Mouse (Mus musculus) midbrain, embryonic 10.5 days (tissue): ENCODE measurements at regions not wholly inside any gene's neighbourhood (a gene's known extent, or its start where the extent isn't known, plus 50 kb on each side); places are given as distances from the start of the nearest gene placed in this dataset.

Source experiments
- DNase-seq: peaks from one replicate; pipeline ENCODE4 v3.0.0-alpha.2; 2017; ENCODE audit warnings: low spot score
- H3K27ac ChIP-seq: fragments of 300-500 bp; sonication (generic); replicated peaks from 2 replicates; pipeline ENCODE4 v1.5.1; 2016; ENCODE audit warnings: mild to moderate bottlenecking
- H3K27me3 ChIP-seq: fragments of 300-500 bp; sonication (generic); 2 replicates; pipeline ENCODE4 v1.6.1; 2016; ENCODE audit warnings: low read depth, mild to moderate bottlenecking; ENCODE audit not compliant: poor library complexity, severe bottlenecking
- H3K36me3 ChIP-seq: fragments of 300-500 bp; sonication (generic); 2 replicates; pipeline ENCODE4 v1.6.1; 2016; ENCODE audit warnings: mild to moderate bottlenecking, moderate library complexity
- H3K4me1 ChIP-seq: fragments of 300-500 bp; sonication (generic); 2 replicates; pipeline ENCODE4 v1.6.1; 2016
- H3K4me3 ChIP-seq: fragments of 300-500 bp; sonication (generic); 2 replicates; pipeline ENCODE4 v1.5.1; 2016; ENCODE audit warnings: mild to moderate bottlenecking, moderate library complexity
- H3K9me3 ChIP-seq: fragments of 300-500 bp; sonication (generic); replicated peaks from 2 replicates; pipeline ENCODE4 v1.6.1; 2016; ENCODE audit warnings: mild to moderate bottlenecking
- WGBS: fragments of 180-500 bp; shearing (Covaris S2); methylation state at CpG from one replicate; pipeline ENCODE4 v1.1.7; 2016; 5-methylcytosine and 5-hydroxymethylcytosine counted together

DNA sequence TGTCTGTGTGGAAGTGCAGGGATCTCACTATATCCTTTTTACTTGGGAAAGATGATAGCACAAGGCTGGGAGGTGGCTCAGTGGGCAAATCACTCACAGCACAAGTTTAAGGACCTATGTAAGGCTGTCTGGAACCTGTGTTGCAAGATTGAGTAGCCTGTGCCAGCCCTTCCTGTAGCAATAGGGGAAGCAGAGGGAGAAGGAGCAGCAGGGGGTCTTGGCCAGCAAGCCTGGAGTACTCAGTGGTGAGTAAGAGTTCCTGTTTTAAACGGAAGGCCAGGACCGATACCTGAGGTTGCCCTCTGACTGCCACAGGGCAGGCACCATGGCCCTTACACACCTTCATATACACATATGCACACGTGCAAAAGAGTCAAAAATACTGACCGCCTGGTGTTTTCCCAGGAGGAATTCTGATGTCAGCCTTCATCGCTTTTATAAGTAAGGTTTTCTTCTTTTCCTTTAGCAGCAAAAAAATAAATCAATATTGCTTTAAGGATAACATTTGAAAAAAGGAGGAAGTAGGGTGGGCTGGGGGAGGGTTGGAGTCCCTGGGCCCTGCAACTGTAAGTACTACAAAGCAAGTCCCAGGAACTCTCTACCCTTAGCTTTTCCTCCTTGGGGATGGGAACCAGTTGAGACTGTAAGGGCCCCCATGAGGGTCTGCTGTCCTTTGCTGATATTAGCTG is 136.2 kb upstream of the Hdac4 start:
- Histone ChIP-seq H3K9me3 (0 out of 2 replicates have a peak, but pooled peaks cover 3% of the 10 kb centered on the region), H3K36me3 (no peaks in the 10 kb centered on the region), H3K27ac (no peak overlapping the region), H3K27me3 (no peaks in the 10 kb centered on the region), H3K4me3 (no peak overlapping the region), H3K4me1 (no peaks in the 10 kb centered on the region)
- DNase-seq, result no peak
- WGBS, result 82% methylated on average over 5 of the region's 5 CpGs

DNA sequence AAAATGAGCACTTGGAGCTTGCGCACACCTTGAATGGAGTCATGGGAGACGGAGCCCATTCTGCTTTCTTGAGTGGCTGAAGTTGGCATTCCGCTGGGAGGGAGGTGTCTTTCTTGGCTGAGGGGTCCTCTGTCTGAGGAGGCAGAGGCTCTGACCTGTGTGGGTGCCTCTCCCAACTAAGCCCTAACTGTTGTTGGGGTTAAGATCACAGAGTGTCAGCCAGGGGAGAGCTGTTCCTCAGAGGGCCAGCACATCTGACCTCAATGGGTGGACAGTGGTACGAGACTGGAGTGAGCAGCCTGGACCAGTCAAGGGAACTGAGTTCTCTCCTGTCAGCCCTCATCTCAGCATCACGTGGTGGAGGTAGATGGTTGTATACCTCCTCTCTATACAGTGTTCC is 134.7 kb upstream of the Hdac4 start:
- H3K27ac ChIP-seq, result no peak overlapping the region
- 90% methylated on average over 5 of the region's 5 CpGs for WGBS
- H3K27me3 ChIP-seq, result no peaks in the 10 kb centered on the region
- DNase-seq, result no peak
- no peak overlapping the region for H3K4me3 ChIP-seq
- H3K4me1 ChIP-seq, result no peaks in the 10 kb centered on the region
- H3K9me3 ChIP-seq, result 0 out of 2 replicates have a peak, but pooled peaks cover 3% of the 10 kb centered on the region
- H3K36me3 ChIP-seq, result no peaks in the 10 kb centered on the region

- no peak for DNase-seq
- Histone ChIP-seq H3K27me3 (no peaks in the 10 kb centered on the region), H3K9me3 (0 out of 2 replicates have a peak, but pooled peaks cover 3% of the 10 kb centered on the region), H3K36me3 (no peaks in the 10 kb centered on the region), H3K27ac (no peak overlapping the region), H3K4me3 (no peak overlapping the region), H3K4me1 (peaks cover 1% of the 10 kb centered on the region)
- WGBS, result 92% methylated on average over 7 of the region's 7 CpGs
These were observed 134.0 kb upstream of the Hdac4 start for GRCm38 (mm10) chr1:92329491-92329890.

- WGBS, result 82% methylated on average over 6 of the region's 6 CpGs
- Histone ChIP-seq H3K27ac (no peak overlapping the region), H3K27me3 (no peaks in the 10 kb centered on the region), H3K4me1 (peaks cover 10% of the 10 kb centered on the region), H3K9me3 (no peaks in the 10 kb centered on the region), H3K36me3 (no peaks in the 10 kb centered on the region), H3K4me3 (no peak overlapping the region)
- DNase-seq, result no peak
These were observed 131.6 kb upstream of the Hdac4 start for GRCm38 (mm10) chr1:92327141-92327540.

- Histone ChIP-seq H3K9me3 (no peaks in the 10 kb centered on the region), H3K36me3 (no peaks in the 10 kb centered on the region), H3K4me3 (no peak overlapping the region), H3K4me1 (peaks cover 10% of the 10 kb centered on the region), H3K27me3 (no peaks in the 10 kb centered on the region), H3K27ac (no peak overlapping the region)
- DNase-seq, result no peak
- 89% methylated on average over 7 of the region's 7 CpGs for WGBS
These were observed 129.8 kb upstream of the Hdac4 start for GRCm38 (mm10) chr1:92325281-92325680.

DNA sequence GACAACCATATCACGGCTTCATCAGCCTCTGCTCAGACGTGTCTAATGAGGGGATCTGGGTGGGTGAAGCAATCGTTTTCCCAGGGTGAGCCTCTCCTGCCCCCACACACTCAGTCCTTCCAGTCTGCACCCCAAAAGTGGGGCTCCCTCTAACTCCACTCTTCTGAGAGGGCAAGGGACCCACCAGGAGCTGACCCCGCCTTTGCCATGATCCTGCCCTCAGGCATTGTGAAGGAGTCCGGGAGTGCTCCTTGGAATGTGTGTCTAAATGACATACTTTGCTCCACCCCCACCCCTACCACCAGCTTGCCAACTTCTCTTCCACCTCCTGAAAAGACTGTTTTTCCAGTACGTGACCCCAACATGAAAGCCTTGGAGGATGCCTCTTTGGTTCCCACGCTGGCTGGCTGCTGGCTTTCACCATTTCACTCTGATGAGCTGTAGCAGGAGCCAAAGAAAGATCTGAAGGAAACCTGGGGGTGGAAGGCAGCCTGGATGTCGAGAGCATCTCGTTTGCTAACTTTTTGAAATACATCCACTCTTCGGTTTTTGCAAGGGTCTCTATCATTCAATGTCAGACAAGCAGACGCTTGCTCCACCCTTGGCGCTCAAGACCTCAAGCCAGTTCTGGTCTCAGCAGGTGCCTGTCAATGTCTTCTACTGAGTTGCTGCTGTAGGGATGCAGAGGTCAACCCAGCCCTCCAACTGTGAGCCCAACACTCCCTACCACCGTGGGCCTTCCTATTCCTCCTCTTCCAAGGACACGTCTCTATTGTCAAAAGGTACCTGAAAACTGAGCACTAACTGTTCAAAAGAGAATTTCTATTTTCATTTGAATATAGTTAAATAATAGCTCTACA is 128.8 kb upstream of the Hdac4 start:
- DNase-seq, result no peak

GRCm38 (mm10) chr1:92317131-92317530 is 121.6 kb upstream of the Hdac4 start:
- H3K27me3 ChIP-seq, result no peaks in the 10 kb centered on the region
- H3K4me3 ChIP-seq, result no peak overlapping the region
- no peaks in the 10 kb centered on the region for H3K36me3 ChIP-seq
- no peak overlapping the region for H3K27ac ChIP-seq
- WGBS, result 94% methylated on average over 4 of the region's 4 CpGs
- no peak for DNase-seq
- peaks cover 9% of the 10 kb centered on the region for H3K4me1 ChIP-seq
- H3K9me3 ChIP-seq, result no peaks in the 10 kb centered on the region

More for the DNA sequence above, 128.8 kb upstream of the Hdac4 start:
- H3K4me1 ChIP-seq, result peaks cover 10% of the 10 kb centered on the region
- H3K4me3 ChIP-seq, result no peak overlapping the region
- no peaks in the 10 kb centered on the region for H3K27me3 ChIP-seq
- 71% methylated on average over 14 of the region's 14 CpGs for WGBS
- H3K27ac ChIP-seq, result peak overlapping the region; percentile 50; the same call in 1 of the 2 replicates
- H3K9me3 ChIP-seq, result no peaks in the 10 kb centered on the region
- H3K36me3 ChIP-seq, result no peaks in the 10 kb centered on the region

- WGBS, result 34% methylated on average over 10 of the region's 10 CpGs
- no peak for DNase-seq
These were observed 120.8 kb upstream of the Hdac4 start for GRCm38 (mm10) chr1:92316191-92316723.

GRCm38 (mm10) chr1:92313001-92313597 is 117.6 kb upstream of the Hdac4 start:
- no peak for DNase-seq
- Histone ChIP-seq H3K9me3 (no peaks in the 10 kb centered on the region), H3K27ac (no peak overlapping the region), H3K4me1 (peaks cover 9% of the 10 kb centered on the region), H3K27me3 (no peaks in the 10 kb centered on the region), H3K4me3 (no peak overlapping the region), H3K36me3 (no peaks in the 10 kb centered on the region)
- 85% methylated on average over 16 of the region's 16 CpGs for WGBS

More at GRCm38 (mm10) chr1:92316191-92316723, 120.8 kb upstream of the Hdac4 start:
- Histone ChIP-seq H3K27ac (peak overlapping the region; percentile 33; the same call in 1 of the 2 replicates), H3K9me3 (no peaks in the 10 kb centered on the region), H3K4me3 (no peak overlapping the region), H3K36me3 (no peaks in the 10 kb centered on the region), H3K4me1 (peaks cover 9% of the 10 kb centered on the region), H3K27me3 (no peaks in the 10 kb centered on the region)

GRCm38 (mm10) chr1:92309883-92310282 is 114.4 kb upstream of the Hdac4 start:
- no peaks in the 10 kb centered on the region for H3K4me1 ChIP-seq
- H3K4me3 ChIP-seq, result no peak overlapping the region
- no peak overlapping the region for H3K27ac ChIP-seq
- no peak for DNase-seq
- WGBS, result 88% methylated on average over 2 of the region's 2 CpGs
- H3K27me3 ChIP-seq, result no peaks in the 10 kb centered on the region
- H3K9me3 ChIP-seq, result no peaks in the 10 kb centered on the region; the same call in 1 of the 2 replicates
- no peaks in the 10 kb centered on the region for H3K36me3 ChIP-seq

- DNase-seq, result no peak
- Histone ChIP-seq H3K27me3 (no peaks in the 10 kb centered on the region), H3K9me3 (no peaks in the 10 kb centered on the region; the same call in 1 of the 2 replicates), H3K4me3 (no peak overlapping the region), H3K36me3 (no peaks in the 10 kb centered on the region), H3K4me1 (no peaks in the 10 kb centered on the region), H3K27ac (no peak overlapping the region)
- WGBS, result 83% methylated on average over 6 of the region's 6 CpGs
These were observed 113.9 kb upstream of the Hdac4 start for GRCm38 (mm10) chr1:92309381-92309780.

DNA sequence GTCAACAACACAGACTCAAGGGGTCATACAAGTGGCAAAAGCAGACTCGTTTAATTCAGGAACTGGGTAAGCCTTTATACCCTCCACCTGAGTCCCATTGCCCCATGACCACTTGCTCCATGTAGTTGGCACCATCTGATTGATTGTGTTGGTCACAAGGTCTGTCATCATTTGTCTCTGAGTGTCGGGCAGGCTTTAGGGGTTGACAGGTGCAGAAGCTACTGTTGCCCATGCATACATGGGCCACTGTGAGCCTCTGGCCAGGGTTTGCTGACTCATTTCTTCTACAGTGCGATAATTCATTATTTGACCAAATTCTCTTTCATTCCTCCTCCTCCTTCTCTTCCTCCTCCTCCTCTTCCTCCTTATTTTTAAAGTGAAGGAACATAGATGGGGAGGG is 113.0 kb upstream of the Hdac4 start:
- DNase-seq, result no peak
- WGBS, result 95% methylated on average over 3 of the region's 3 CpGs
- no peaks in the 10 kb centered on the region; the same call in 1 of the 2 replicates for H3K9me3 ChIP-seq
- no peaks in the 10 kb centered on the region for H3K27me3 ChIP-seq
- H3K27ac ChIP-seq, result no peak overlapping the region
- no peaks in the 10 kb centered on the region for H3K36me3 ChIP-seq
- H3K4me3 ChIP-seq, result no peak overlapping the region
- no peaks in the 10 kb centered on the region for H3K4me1 ChIP-seq
